Mouse (Mus musculus): Measurements from ENCODE around the gene Sult1a1. TPM values are rescaled to one million over a fixed set of nuclear protein-coding genes. Genes with fewer than 3 reads are reported as not detected.
"Not testable (repeated sequence)": the region's sequence is repeated elsewhere in the genome, so short reads cannot be mapped to it uniquely, and the experiment has no call there.

Gene Sult1a1
- polyA plus RNA-seq, 1 experiment = 40.9 TPM

DNA sequence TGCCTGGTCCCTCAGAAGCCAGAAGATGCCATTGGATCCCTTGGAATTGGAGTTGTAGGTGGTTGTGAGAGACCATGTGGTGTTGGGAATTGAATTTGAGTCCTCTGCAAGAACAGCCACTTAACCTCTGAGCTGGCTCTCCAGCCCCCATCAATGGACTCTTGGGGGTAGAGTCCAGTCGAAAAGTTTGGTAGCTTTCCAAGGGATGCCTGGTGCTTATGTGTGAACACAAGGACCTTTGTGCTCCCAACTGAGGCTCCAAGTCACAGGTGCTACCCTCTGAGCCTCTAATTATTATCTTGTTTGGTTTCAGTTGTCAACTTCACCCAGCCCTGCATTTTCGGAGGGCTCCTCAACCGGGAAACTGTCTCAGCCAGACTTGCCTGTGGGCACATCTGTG is 14.5 kb upstream of the Sult1a1 start:
- H3K4me1 ChIP-seq (ENCODE audit: control insufficient read depth, insufficient read depth, insufficient read length, low read length) = 0 out of 2 replicates have a peak, but pooled peaks cover 2% of the 10 kb centered on the region
- H3K4me3 ChIP-seq (ENCODE audit: insufficient read depth, low read depth, low read length) = no peak overlapping the region
- H3K27ac ChIP-seq (replicated peaks; ENCODE audit: low read depth, low read length) = no peak overlapping the region

DNA sequence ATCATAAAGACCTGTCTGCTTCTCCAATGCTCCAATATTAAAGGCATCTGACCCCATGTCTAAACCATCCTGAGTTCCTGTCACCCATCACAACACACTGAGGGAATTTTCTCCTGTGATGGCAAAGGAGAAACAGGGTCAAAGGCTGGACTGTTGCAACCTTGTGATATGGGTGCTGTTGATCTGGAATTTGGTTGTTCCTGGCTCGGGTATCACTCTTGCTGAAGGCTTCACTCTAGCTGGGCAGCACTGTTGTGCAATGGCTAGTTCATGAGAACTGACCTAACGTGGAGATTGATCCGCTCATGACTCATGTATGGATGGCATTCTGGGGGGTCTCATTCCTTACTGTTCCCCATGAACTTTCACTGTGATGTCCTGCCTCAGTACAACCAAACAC is 12.8 kb upstream of the Sult1a1 start:
- no peak overlapping the region for H3K4me3 ChIP-seq (ENCODE audit: insufficient read depth, low read depth, low read length)

GRCm38 (mm10) chr7:126688156-126688555 is 11.9 kb upstream of the Sult1a1 start:
- H3K4me3 ChIP-seq (ENCODE audit: insufficient read depth, low read depth, low read length); H3K27ac ChIP-seq (replicated peaks; ENCODE audit: low read depth, low read length); H3K4me1 ChIP-seq (ENCODE audit: control insufficient read depth, insufficient read depth, insufficient read length, low read length): not testable (repeated sequence)

More for the DNA sequence above, 12.8 kb upstream of the Sult1a1 start:
- Histone ChIP-seq H3K4me1 (ENCODE audit: control insufficient read depth, insufficient read depth, insufficient read length, low read length) (no peaks in the 10 kb centered on the region), H3K27ac (replicated peaks; ENCODE audit: low read depth, low read length) (no peak overlapping the region)

DNA sequence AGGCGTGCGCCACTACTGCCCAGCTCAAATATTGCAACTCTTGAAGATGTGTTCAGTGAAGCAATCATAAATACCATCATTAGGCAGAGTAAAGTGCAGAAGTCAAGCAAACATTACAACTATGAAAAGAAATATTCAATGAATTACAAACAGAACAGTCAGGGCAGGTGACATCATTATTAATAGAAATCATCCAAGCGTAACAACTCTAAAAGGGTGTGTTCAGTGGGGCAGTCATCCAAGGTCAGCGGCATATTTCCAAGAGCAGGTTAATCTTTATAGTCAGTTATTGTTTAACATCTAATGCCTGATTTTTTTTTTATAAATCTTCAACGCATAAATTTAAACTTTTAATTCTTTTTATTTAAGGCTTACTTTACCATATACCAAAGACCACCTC is 5.0 kb upstream of the Sult1a1 start:
- no peak overlapping the region for H3K4me3 ChIP-seq (ENCODE audit: insufficient read depth, low read depth, low read length)
- peaks cover 11% of the 10 kb centered on the region for H3K4me1 ChIP-seq (ENCODE audit: control insufficient read depth, insufficient read depth, insufficient read length, low read length)
- no peak overlapping the region for H3K27ac ChIP-seq (replicated peaks; ENCODE audit: low read depth, low read length)

- Histone ChIP-seq H3K4me3 (ENCODE audit: insufficient read depth, low read depth, low read length) (no peak overlapping the region), H3K27ac (replicated peaks; ENCODE audit: low read depth, low read length) (peak overlapping the region; percentile 48; the same call in 1 of the 2 replicates)
These were observed 3.5 kb upstream of the Sult1a1 start for GRCm38 (mm10) chr7:126679683-126680082.

DNA sequence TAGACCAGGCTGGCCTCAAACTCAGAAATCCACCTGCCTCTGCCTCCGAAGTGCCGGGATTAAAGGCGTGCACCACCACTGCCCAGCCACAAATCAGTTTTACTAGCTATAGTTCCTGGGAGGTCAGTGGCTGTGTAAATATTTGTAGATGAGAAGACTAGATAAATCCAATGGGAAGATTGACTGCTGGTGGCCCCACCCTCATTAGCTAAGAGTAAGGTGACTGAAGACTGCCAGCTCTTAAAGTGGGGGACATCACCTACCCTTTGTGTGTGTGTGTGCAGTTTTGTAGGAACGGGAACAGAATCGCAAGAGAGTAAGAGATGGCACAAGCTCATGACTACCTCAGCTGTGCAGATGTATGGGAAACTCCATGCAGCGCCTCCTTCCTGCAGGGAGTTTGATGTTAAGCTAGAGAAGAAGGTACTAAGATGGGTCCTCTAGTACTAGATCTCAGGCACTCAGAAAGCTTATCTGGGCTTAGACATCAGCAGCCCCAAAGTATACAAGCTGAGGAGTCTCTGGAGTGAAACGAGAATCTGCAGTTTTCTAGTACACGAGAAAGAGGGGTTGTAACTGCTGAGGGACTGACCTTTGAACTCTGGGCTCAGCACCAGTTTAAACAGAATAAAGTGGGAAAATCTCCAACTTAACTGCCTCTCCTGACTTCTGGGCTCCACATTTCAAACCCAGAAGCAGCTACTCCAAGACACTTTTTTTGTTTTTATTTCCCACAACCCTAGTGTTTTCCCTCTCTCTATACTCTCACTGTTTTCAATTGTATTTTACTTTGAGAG is 2.5 kb upstream of the Sult1a1 start:
- Histone ChIP-seq H3K27ac (replicated peaks; ENCODE audit: low read depth, low read length) (0 out of 2 replicates have a peak overlapping the region, but pooled peaks have one; percentile 1), H3K4me3 (ENCODE audit: insufficient read depth, low read depth, low read length) (no peak overlapping the region), H3K4me1 (ENCODE audit: control insufficient read depth, insufficient read depth, insufficient read length, low read length) (peaks cover 18% of the 10 kb centered on the region)

More at GRCm38 (mm10) chr7:126679683-126680082, 3.5 kb upstream of the Sult1a1 start:
- H3K4me1 ChIP-seq (ENCODE audit: control insufficient read depth, insufficient read depth, insufficient read length, low read length) = peaks cover 18% of the 10 kb centered on the region

DNA sequence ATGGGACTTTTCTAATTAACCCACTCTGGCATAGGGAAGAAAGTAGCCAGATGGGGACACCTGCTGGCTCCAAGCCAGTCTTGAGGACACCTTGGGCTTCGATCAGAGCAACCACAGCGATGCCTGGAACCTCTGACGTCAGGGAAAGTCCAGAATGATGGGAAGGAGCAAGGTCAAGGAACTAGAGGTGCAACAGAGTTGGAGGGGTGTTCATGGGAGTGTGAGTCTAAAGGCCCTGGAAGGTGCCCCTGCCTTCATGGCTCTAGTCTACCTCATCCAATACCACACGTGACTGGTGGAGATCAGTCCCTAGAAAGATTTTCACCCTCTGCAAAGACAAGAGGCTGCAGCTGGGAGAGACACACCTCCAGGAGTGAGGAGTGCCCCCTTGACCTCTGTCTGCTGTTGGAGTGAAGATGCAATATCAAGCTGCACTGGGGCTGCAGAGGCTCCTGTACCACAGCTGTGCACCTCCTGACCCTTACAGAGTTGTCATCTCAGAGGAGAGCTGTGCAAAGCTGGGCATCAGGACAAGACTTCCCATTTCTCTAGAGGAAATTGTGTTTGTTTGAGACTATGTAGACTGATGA is 494 bp upstream of the Sult1a1 start:
- Histone ChIP-seq H3K27ac (replicated peaks; ENCODE audit: low read depth, low read length) (peak overlapping the region; percentile 92), H3K4me3 (ENCODE audit: insufficient read depth, low read depth, low read length) (peak overlapping the region; percentile 76; the same call in 1 of the 2 replicates), H3K4me1 (ENCODE audit: control insufficient read depth, insufficient read depth, insufficient read length, low read length) (peaks cover 18% of the 10 kb centered on the region)

DNA sequence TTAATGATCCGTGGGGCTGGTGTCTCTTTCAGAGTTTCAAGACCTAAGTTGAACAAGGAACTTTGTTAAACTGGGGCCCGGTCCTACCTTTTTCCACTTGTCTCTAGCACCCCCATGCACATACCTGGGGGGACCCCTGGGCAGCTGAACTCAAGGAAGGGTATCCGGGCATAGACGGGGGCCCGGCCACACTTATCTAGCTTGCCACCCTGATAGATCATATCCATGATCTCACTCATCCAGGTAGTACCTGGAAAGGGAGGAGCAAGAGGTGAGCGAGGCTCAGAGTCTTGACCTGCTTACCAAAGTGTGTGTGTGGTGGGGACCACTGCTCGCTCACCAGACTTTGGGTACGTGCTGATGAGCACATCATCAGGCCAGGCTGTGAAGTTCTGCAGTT is 1.1 kb downstream of the Sult1a1 start:
- H3K27ac ChIP-seq (replicated peaks; ENCODE audit: low read depth, low read length) = peak overlapping the region; percentile 99
- H3K4me1 ChIP-seq (ENCODE audit: control insufficient read depth, insufficient read depth, insufficient read length, low read length) = peaks cover 18% of the 10 kb centered on the region
- H3K4me3 ChIP-seq (ENCODE audit: insufficient read depth, low read depth, low read length) = peak overlapping the region; percentile 76

DNA sequence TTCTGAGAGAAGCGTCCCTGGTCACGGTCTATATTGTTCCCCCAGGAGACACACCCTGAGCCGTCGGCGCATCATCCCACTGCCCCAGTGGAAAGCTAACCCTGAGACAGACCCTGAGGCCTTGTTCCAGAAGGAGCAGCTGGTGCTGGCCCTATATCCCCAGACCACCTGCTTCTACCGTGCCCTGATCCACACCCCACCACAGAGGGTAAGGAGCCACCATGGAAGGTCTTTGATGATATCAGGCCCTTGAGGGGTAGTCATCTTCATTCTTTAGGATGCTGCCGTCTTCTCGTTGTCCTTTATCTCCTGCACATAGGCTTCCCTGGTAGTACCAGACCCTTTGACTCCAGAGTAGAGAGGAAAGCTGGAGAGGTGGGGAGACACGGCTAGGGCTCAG is 4.1 kb downstream of the Sult1a1 start:
- peaks cover 30% of the 10 kb centered on the region for H3K4me1 ChIP-seq (ENCODE audit: control insufficient read depth, insufficient read depth, insufficient read length, low read length)
- H3K27ac ChIP-seq (replicated peaks; ENCODE audit: low read depth, low read length) = no peak overlapping the region
- no peak overlapping the region for H3K4me3 ChIP-seq (ENCODE audit: insufficient read depth, low read depth, low read length)

- Histone ChIP-seq H3K4me1 (ENCODE audit: control insufficient read depth, insufficient read depth, insufficient read length, low read length) (peaks cover 19% of the 10 kb centered on the region; the same call in 1 of the 2 replicates), H3K27ac (replicated peaks; ENCODE audit: low read depth, low read length) (no peak overlapping the region), H3K4me3 (ENCODE audit: insufficient read depth, low read depth, low read length) (no peak overlapping the region)
These were observed 6.1 kb downstream of the Sult1a1 start for GRCm38 (mm10) chr7:126670152-126670551.

- Histone ChIP-seq H3K27ac (replicated peaks; ENCODE audit: low read depth, low read length) (peak overlapping the region; percentile 79), H3K4me1 (ENCODE audit: control insufficient read depth, insufficient read depth, insufficient read length, low read length) (peaks cover 25% of the 10 kb centered on the region), H3K4me3 (ENCODE audit: insufficient read depth, low read depth, low read length) (no peak overlapping the region)
These were observed 7.8 kb downstream of the Sult1a1 start for GRCm38 (mm10) chr7:126668452-126668851.

DNA sequence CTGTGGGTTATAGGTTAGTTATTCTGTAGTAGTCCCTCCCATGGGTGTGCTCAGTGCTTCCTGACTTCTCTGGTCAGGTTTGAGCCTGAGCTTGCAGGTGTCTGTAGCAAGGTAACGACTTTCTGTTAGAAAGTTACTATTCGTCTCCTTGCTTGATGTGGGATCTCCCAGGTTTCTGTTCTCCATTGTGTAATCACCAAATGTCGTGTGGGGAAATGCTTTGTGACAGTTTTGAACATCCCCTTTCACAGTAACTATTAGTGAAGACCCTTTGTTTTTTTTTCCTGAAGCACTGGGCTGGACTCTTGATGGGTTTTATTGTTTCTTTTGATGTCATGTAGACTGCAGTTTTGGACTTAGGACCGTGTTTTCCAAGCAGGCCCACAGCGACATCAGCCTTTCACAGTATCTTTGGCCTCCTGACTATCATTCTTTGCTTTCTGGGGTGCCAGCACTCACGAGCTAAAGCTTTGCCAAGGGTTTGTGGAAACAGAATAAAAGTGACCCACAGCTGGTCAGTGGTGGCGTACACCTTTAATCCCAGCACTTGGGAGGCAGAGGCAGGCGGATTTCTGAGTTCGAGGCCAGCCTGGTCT is 8.6 kb downstream of the Sult1a1 start:
- Histone ChIP-seq H3K27ac (replicated peaks; ENCODE audit: low read depth, low read length) (peak overlapping the region; percentile 79), H3K4me3 (ENCODE audit: insufficient read depth, low read depth, low read length) (no peak overlapping the region), H3K4me1 (ENCODE audit: control insufficient read depth, insufficient read depth, insufficient read length, low read length) (peaks cover 25% of the 10 kb centered on the region)

DNA sequence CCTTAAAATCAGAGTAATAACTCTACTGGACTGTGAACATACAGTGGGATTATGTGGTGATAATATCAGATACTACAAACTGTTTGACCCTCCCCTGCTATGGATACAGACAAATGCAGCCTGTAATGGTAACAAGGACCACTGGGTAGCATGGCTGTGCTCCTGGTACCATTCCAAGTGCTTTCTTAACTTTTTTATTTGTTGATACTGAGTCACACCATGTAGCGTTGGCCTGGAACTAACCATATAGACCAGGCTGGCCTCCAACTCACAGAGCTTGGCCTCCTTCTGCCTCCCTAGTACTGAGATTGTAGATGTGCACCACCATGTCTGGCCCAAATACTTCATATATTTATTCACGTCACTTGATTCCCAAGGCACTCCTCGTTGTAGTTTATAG is 11.0 kb downstream of the Sult1a1 start:
- H3K27ac ChIP-seq (replicated peaks; ENCODE audit: low read depth, low read length) = no peak overlapping the region
- peaks cover 25% of the 10 kb centered on the region for H3K4me1 ChIP-seq (ENCODE audit: control insufficient read depth, insufficient read depth, insufficient read length, low read length)
- no peak overlapping the region for H3K4me3 ChIP-seq (ENCODE audit: insufficient read depth, low read depth, low read length)

DNA sequence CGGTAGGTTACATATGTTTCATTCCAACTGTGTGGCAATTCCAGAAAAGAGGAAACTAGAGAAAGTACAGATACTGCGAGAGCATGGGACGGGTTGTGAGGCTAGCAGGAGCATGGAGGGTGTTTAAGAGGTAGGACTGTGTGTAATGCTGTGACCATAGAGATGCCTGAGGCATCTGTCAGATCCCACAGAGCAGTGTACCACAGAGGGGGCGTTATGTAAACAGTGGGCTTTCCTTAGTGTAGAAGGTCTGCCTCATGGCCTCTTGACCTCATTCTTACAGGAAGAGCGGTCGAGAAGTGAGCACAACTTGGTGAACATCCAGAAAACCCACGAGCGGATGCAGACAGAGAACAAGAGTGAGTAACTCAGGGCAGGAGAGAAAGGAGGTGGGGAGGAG is 12.6 kb downstream of the Sult1a1 start:
- Histone ChIP-seq H3K27ac (replicated peaks; ENCODE audit: low read depth, low read length) (peak overlapping the region; percentile 33), H3K4me3 (ENCODE audit: insufficient read depth, low read depth, low read length) (no peak overlapping the region), H3K4me1 (ENCODE audit: control insufficient read depth, insufficient read depth, insufficient read length, low read length) (peaks cover 22% of the 10 kb centered on the region)

GRCm38 (mm10) chr7:126659771-126660170 is 16.5 kb downstream of the Sult1a1 start:
- Histone ChIP-seq H3K27ac (replicated peaks; ENCODE audit: low read depth, low read length) (no peak overlapping the region), H3K4me3 (ENCODE audit: insufficient read depth, low read depth, low read length) (no peak overlapping the region), H3K4me1 (ENCODE audit: control insufficient read depth, insufficient read depth, insufficient read length, low read length) (peaks cover 15% of the 10 kb centered on the region)
